Mouse (Mus musculus): ENCODE measurements around the gene Pex19. TPM values are rescaled to one million over a fixed set of nuclear protein-coding genes. Genes with fewer than 3 reads are reported as not detected.

Gene Pex19
- total and polyA plus RNA-seq, 3 experiments: 26.3 to 53.6 TPM; not detected in 1

GRCm38 (mm10) chr1:172169809-172170208 is 43.3 kb downstream of the Pex19 start:
- 0 out of 2 replicates have a peak, but pooled peaks cover 1% of the 10 kb centered on the region for H3K79me2 ChIP-seq (ENCODE audit: control insufficient read depth, insufficient read depth, low read length, poor library complexity)
- no peak for TF ChIP-seq JUND (IDR thresholded peaks at IDR 0.05; ENCODE audit: low read depth, low read length)
- no peak for TF ChIP-seq TAL1 (IDR thresholded peaks at IDR 0.05; ENCODE audit: low read length)
- TF ChIP-seq CHD2 (IDR thresholded peaks at IDR 0.05; ENCODE audit: low read length): no peak
- TF ChIP-seq POLR2AphosphoS2 (IDR thresholded peaks at IDR 0.05; ENCODE audit: low read length): no peak
- no peak for TF ChIP-seq POLR2AphosphoS5 (IDR thresholded peaks at IDR 0.05; ENCODE audit: borderline replicate concordance, low read depth, low read length)
- TF ChIP-seq SMC3 (IDR thresholded peaks at IDR 0.05; ENCODE audit: low read depth, low read length): no peak
- no peak for TF ChIP-seq TCF12 (IDR thresholded peaks at IDR 0.05; ENCODE audit: low read depth, low read length)
- TF ChIP-seq BHLHE40 (IDR thresholded peaks at IDR 0.05; ENCODE audit: borderline replicate concordance, low read depth, low read length): no peak
- TF ChIP-seq SIN3A (IDR thresholded peaks at IDR 0.05; ENCODE audit: low read length): no peak
- no peak for TF ChIP-seq KAT2A (conservative IDR thresholded peaks at IDR 0.05; ENCODE audit: low read depth, low read length)
- TF ChIP-seq MAZ (IDR thresholded peaks at IDR 0.05; ENCODE audit: low read depth, low read length): no peak
- no peak for TF ChIP-seq ZNF384 (IDR thresholded peaks at IDR 0.05; ENCODE audit: low read depth, low read length)
- TF ChIP-seq ZMIZ1 (IDR thresholded peaks at IDR 0.05; ENCODE audit: low read depth, low read length): no peak
- TF ChIP-seq MXI1 (IDR thresholded peaks at IDR 0.05; ENCODE audit: low read depth, low read length): no peak
- peaks cover 2 to 7% of the 10 kb centered on the region in 2 experiments; a peak in 2 of 4 replicates for H3K4me1 ChIP-seq (ENCODE audit: control insufficient read depth in 1 of 2, insufficient read depth in 2 of 2, low read length in 2 of 2)
- H3K36me3 ChIP-seq (ENCODE audit: control insufficient read depth in 1 of 2, insufficient read depth in 2 of 2, low read length in 2 of 2): peaks cover 12 to 32% of the 10 kb centered on the region in 2 experiments
- H3K27ac ChIP-seq (ENCODE audit: control insufficient read depth, low read depth, low read length): no peak overlapping the region
- no peak overlapping the region for H3K9ac ChIP-seq (ENCODE audit: control insufficient read depth, low read depth, low read length, poor library complexity, severe bottlenecking)
- no peaks in the 10 kb centered on the region for H3K27me3 ChIP-seq (ENCODE audit: control insufficient read depth in 1 of 2, insufficient read depth in 2 of 2, low read length in 2 of 2)
- DNase-seq (ENCODE audit: low read depth, low spot score): no peak
- no peaks in the 10 kb centered on the region for H3K9me3 ChIP-seq (replicated peaks; ENCODE audit: insufficient read depth, low read length)
- no peak overlapping the region for H3K4me3 ChIP-seq (ENCODE audit: control insufficient read depth in 1 of 2, insufficient read depth in 1 of 2, low read depth in 2 of 2, low read length in 2 of 2)

GRCm38 (mm10) chr1:172172381-172172780 is 45.8 kb downstream of the Pex19 start:
- H3K4me1 ChIP-seq (ENCODE audit: control insufficient read depth in 1 of 2, insufficient read depth in 2 of 2, low read length in 2 of 2): no peaks in the 10 kb centered on the region
- H3K9me3 ChIP-seq (replicated peaks; ENCODE audit: insufficient read depth, low read length): no peaks in the 10 kb centered on the region
- peaks cover 0 to 34% of the 10 kb centered on the region in 2 experiments; a peak in 2 of 4 replicates for H3K36me3 ChIP-seq (ENCODE audit: control insufficient read depth in 1 of 2, insufficient read depth in 2 of 2, low read length in 2 of 2)
- no peak overlapping the region for H3K4me3 ChIP-seq (ENCODE audit: control insufficient read depth in 1 of 2, insufficient read depth in 1 of 2, low read depth in 2 of 2, low read length in 2 of 2)
- TF ChIP-seq KAT2A (conservative IDR thresholded peaks at IDR 0.05; ENCODE audit: low read depth, low read length) (no peak), SMC3 (IDR thresholded peaks at IDR 0.05; ENCODE audit: low read depth, low read length) (no peak), GATA1 (IDR thresholded peaks at IDR 0.05; ENCODE audit: low read depth, low read length) (no peak), TCF12 (IDR thresholded peaks at IDR 0.05; ENCODE audit: low read depth, low read length) (no peak), MYB (IDR thresholded peaks at IDR 0.05; ENCODE audit: low read depth, low read length) (no peak), CHD1 (IDR thresholded peaks at IDR 0.05; ENCODE audit: low read depth, low read length) (no peak)
- H3K27me3 ChIP-seq (ENCODE audit: control insufficient read depth in 1 of 2, insufficient read depth in 2 of 2, low read length in 2 of 2): no peaks in the 10 kb centered on the region
- no peak overlapping the region for H3K9ac ChIP-seq (ENCODE audit: control insufficient read depth, low read depth, low read length, poor library complexity, severe bottlenecking)
- DNase-seq (ENCODE audit: low read depth, low spot score): no peak
- H3K79me2 ChIP-seq (ENCODE audit: control insufficient read depth, insufficient read depth, low read length, poor library complexity): 0 out of 2 replicates have a peak, but pooled peaks cover 1% of the 10 kb centered on the region
- H3K27ac ChIP-seq (ENCODE audit: control insufficient read depth, low read depth, low read length): no peak overlapping the region

Data from MEL (cell line).